Mouse (Mus musculus) right cerebral cortex, postnatal 14 days (tissue): Measurements from ENCODE around the gene Fam222a.

Experiments
- DNase-seq: peaks from one replicate; pipeline ENCODE4 v3.0.0; 2022

The Fam222a gene

GRCm38 (mm10) chr5:114585682-114586081, 17.9 kb downstream of the Fam222a start:
- DNase-seq = no peak

GRCm38 (mm10) chr5:114587908-114588307, 20.1 kb downstream of the Fam222a start:
- no peak for DNase-seq

GRCm38 (mm10) chr5:114588416-114588815, 20.6 kb downstream of the Fam222a start:
- DNase-seq = no peak

- no peak for DNase-seq
Observed at GRCm38 (mm10) chr5:114589026-114589425, 21.2 kb downstream of the Fam222a start.

- DNase-seq = no peak
Observed at GRCm38 (mm10) chr5:114589454-114589853, 21.6 kb downstream of the Fam222a start.

GRCm38 (mm10) chr5:114590043-114590913, 22.5 kb downstream of the Fam222a start:
- no peak for DNase-seq

GRCm38 (mm10) chr5:114591151-114591561, 23.3 kb downstream of the Fam222a start:
- DNase-seq = no peak

- DNase-seq = no peak
Observed at GRCm38 (mm10) chr5:114592463-114593160, 24.8 kb downstream of the Fam222a start.

GRCm38 (mm10) chr5:114593161-114593821, 25.5 kb downstream of the Fam222a start:
- DNase-seq = no peak

- no peak for DNase-seq
Observed at GRCm38 (mm10) chr5:114593949-114594348, 26.1 kb downstream of the Fam222a start.

- no peak for DNase-seq
Observed at GRCm38 (mm10) chr5:114594741-114595241, 27.0 kb downstream of the Fam222a start.

- DNase-seq = no peak
Observed at GRCm38 (mm10) chr5:114596604-114597003, 28.8 kb downstream of the Fam222a start.

GRCm38 (mm10) chr5:114597222-114597621, 29.4 kb downstream of the Fam222a start:
- no peak for DNase-seq

GRCm38 (mm10) chr5:114597652-114598051, 29.8 kb downstream of the Fam222a start:
- DNase-seq = no peak

GRCm38 (mm10) chr5:114602012-114602411, 34.2 kb downstream of the Fam222a start:
- no peak for DNase-seq

- DNase-seq = no peak
Observed at GRCm38 (mm10) chr5:114603975-114604374, 36.2 kb downstream of the Fam222a start.

GRCm38 (mm10) chr5:114604781-114605290, 37.0 kb downstream of the Fam222a start:
- DNase-seq = no peak

- no peak for DNase-seq
Observed at GRCm38 (mm10) chr5:114605981-114606380, 38.2 kb downstream of the Fam222a start.

- peak; percentile 70 for DNase-seq
Observed at GRCm38 (mm10) chr5:114607651-114608050, 39.8 kb downstream of the Fam222a start.

GRCm38 (mm10) chr5:114608516-114608915, 40.7 kb downstream of the Fam222a start:
- peak; percentile 89 for DNase-seq

GRCm38 (mm10) chr5:114611256-114611655, 43.4 kb downstream of the Fam222a start:
- no peak for DNase-seq

- DNase-seq = no peak
Observed at GRCm38 (mm10) chr5:114611968-114612608, 44.3 kb downstream of the Fam222a start.

GRCm38 (mm10) chr5:114614863-114615262, 47.0 kb downstream of the Fam222a start:
- no peak for DNase-seq
